Mouse (Mus musculus) forebrain, embryonic 12.5 days (tissue): ENCODE measurements at regions not wholly inside any gene's neighbourhood (a gene's known extent, or its start where the extent isn't known, plus 50 kb on each side); places are given as distances from the start of the nearest gene placed in this dataset.

Source experiments
- ATAC-seq: fragments of 200-750 bp; cut with Nextera tagmentation; 2 replicates; pipeline ENCODE4 v1.8.0; 2017; ENCODE audit warnings: moderate TSS enrichment; ENCODE audit not compliant: low FRiP score
- H3K27ac ChIP-seq: fragments of 300-500 bp; sonication (generic); 2 replicates; pipeline ENCODE4 v1.5.1; 2016; ENCODE audit warnings: mild to moderate bottlenecking
- H3K27me3 ChIP-seq: fragments of 300-500 bp; sonication (generic); 2 replicates; pipeline ENCODE4 v1.6.1; 2016; ENCODE audit warnings: mild to moderate bottlenecking
- H3K36me3 ChIP-seq: fragments of 300-500 bp; sonication (generic); replicated peaks from 2 replicates; pipeline ENCODE4 v1.6.1; 2016; ENCODE audit warnings: mild to moderate bottlenecking
- H3K4me1 ChIP-seq: fragments of 300-500 bp; sonication (generic); 2 replicates; pipeline ENCODE4 v1.6.1; 2016
- H3K4me2 ChIP-seq: fragments of 300-500 bp; sonication (generic); 2 replicates; pipeline ENCODE4 v1.6.1; 2016; ENCODE audit warnings: mild to moderate bottlenecking, moderate library complexity
- H3K4me3 ChIP-seq: fragments of 300-500 bp; sonication (generic); replicated peaks from 2 replicates; pipeline ENCODE4 v1.5.1; 2016; ENCODE audit warnings: mild to moderate bottlenecking
- H3K9ac ChIP-seq: fragments of 300-500 bp; sonication (generic); 2 replicates; pipeline ENCODE4 v1.6.1; 2016; ENCODE audit warnings: mild to moderate bottlenecking
- H3K9me3 ChIP-seq: fragments of 300-500 bp; sonication (generic); 2 replicates; pipeline ENCODE4 v1.6.1; 2016
- WGBS: fragments of 180-500 bp; shearing (Covaris S2); methylation state at CpG from one replicate; pipeline ENCODE4 v1.1.7; 2016; 5-methylcytosine and 5-hydroxymethylcytosine counted together

DNA sequence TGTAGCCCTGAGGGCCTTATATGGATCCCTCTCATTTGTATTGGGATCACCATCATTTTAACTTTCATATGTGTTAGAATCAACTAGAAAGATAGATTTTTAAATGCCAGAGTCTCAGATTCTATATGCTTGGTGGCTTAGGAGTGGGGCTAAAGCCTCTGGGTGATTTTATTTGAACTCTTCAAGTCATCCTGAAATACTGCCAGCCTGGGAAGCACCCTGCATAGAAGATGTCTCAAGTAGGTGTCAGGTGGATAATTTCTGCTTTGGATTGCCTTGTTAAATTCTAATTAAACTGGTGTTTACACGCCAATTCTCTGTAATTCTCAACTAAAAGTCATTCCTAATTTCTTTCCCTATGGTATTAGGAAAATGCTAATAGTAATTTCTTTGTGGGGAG lies 4154.0 kb downstream of the 9330182O14Rik start:
- H3K4me2 ChIP-seq: no peak overlapping the region
- H3K4me3 ChIP-seq: no peak overlapping the region
- H3K27ac ChIP-seq: no peak overlapping the region
- no peaks in the 10 kb centered on the region for H3K27me3 ChIP-seq
- WGBS: 74% methylated on average over 1 of the region's 1 CpGs
- no peaks in the 10 kb centered on the region for H3K4me1 ChIP-seq
- H3K9me3 ChIP-seq: no peaks in the 10 kb centered on the region
- H3K36me3 ChIP-seq: no peaks in the 10 kb centered on the region
- ATAC-seq: no peak
- no peak overlapping the region for H3K9ac ChIP-seq

DNA sequence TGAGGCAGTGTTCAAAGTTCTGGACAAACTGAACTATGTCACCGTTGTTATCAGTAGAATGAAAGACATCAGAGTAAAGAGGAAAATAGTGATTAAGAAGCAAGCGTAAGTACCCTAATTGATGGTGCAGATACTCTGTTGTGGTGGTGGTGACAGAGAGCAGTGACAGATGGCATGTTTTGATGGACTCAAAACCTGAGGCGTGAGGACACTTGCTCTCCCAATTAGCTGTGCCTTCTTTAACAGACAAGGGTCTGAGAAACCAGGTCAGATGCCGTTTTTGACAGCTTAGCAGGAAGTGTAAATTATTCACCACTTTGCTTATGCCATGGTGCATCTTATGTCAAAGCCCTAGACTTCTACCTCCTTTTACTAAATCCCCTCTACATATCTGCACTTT lies 4154.5 kb downstream of the 9330182O14Rik start:
- Histone ChIP-seq H3K9me3 (no peaks in the 10 kb centered on the region), H3K36me3 (no peaks in the 10 kb centered on the region), H3K9ac (no peak overlapping the region), H3K4me2 (no peak overlapping the region), H3K27me3 (no peaks in the 10 kb centered on the region), H3K4me1 (no peaks in the 10 kb centered on the region), H3K27ac (no peak overlapping the region), H3K4me3 (no peak overlapping the region)
- ATAC-seq: peak; percentile 20; the same call in 1 of the 2 replicates
- WGBS: 57% methylated on average over 4 of the region's 4 CpGs

DNA sequence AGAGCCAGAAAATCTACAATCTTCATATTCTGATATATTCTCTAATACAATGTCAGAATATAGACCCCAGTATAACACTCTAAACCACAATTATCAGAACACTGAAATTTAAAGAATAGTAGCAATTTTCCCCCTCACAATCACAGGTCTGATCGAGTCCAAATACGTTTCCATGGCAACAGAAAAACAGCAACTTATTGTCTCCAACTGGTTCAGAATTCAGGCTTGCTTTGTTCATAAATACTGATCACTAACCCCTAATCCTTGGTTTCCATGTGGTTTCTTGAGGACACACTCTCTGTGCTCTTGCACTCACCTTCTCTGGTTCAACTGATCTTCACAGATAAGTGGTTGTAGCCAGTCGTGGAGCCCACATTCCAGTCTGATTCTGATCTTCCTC lies 4167.3 kb downstream of the 9330182O14Rik start:
- ATAC-seq: no peak
- H3K9me3 ChIP-seq: no peaks in the 10 kb centered on the region
- H3K27ac ChIP-seq: no peak overlapping the region
- no peaks in the 10 kb centered on the region for H3K4me1 ChIP-seq
- WGBS: 55% methylated on average over 3 of the region's 3 CpGs
- no peaks in the 10 kb centered on the region for H3K36me3 ChIP-seq
- no peak overlapping the region for H3K9ac ChIP-seq
- no peaks in the 10 kb centered on the region for H3K27me3 ChIP-seq
- no peak overlapping the region for H3K4me2 ChIP-seq
- no peak overlapping the region for H3K4me3 ChIP-seq

DNA sequence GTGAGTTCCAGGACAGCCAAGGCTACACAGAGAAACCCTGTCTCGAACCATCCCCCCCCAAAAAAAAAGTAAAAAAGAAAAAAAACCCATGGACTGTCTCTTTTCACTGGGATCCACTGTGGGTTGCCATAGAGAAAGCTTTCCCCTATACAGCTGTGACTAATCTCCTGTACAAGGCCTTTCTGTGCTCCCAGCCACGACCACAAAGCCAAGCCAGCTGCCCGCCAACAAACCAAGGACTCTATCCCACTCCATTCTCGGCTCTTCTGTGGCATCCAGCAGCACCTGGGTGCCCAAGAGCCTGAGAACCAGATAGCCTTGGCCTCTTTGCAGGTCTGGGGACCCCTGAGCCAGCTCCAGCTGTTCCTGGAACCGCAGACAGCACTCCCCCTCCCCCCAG lies 4176.7 kb downstream of the 9330182O14Rik start:
- WGBS: 66% methylated on average over 5 of the region's 5 CpGs
- ATAC-seq: no peak
- H3K4me2 ChIP-seq: no peak overlapping the region
- H3K27ac ChIP-seq: no peak overlapping the region
- no peaks in the 10 kb centered on the region for H3K4me1 ChIP-seq
- no peaks in the 10 kb centered on the region for H3K27me3 ChIP-seq
- H3K9me3 ChIP-seq: no peaks in the 10 kb centered on the region
- no peak overlapping the region for H3K9ac ChIP-seq
- H3K36me3 ChIP-seq: no peaks in the 10 kb centered on the region
- no peak overlapping the region for H3K4me3 ChIP-seq

DNA sequence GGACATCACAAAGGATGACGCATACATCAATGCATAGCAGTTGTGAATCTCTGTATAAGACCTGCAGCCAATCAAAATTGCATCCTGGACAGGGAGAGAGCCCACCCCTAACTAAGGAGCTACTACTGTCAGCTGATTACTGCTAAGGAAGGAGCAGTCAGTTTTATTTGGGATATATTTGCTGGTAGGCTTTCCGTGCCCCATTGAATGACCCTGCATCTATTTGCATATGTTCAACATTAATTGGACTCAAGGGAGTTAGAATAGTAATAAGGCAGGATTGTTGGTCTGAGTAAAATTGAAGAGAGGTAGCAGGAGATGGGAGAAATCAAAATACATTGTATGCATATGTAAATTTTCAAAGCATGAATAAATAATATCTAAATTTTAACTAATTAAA lies 4179.1 kb downstream of the 9330182O14Rik start:
- Histone ChIP-seq H3K9me3 (no peaks in the 10 kb centered on the region), H3K4me1 (no peaks in the 10 kb centered on the region), H3K36me3 (no peaks in the 10 kb centered on the region), H3K4me2 (no peak overlapping the region), H3K9ac (no peak overlapping the region), H3K27me3 (no peaks in the 10 kb centered on the region), H3K27ac (no peak overlapping the region), H3K4me3 (no peak overlapping the region)
- WGBS: 61% methylated on average over 2 of the region's 2 CpGs
- peak; percentile 82; the same call in 1 of the 2 replicates for ATAC-seq
